Mouse (Mus musculus): ENCODE results near the gene Serpinf1. TPM values are rescaled to one million over a fixed set of nuclear protein-coding genes. Genes with fewer than 3 reads are reported as not detected.
A peak's percentile ranks its signal among the peaks of the same experiment; 100 is the strongest.

Gene Serpinf1
- polyA plus RNA-seq, 1 experiment, result 27.5 TPM

DNA sequence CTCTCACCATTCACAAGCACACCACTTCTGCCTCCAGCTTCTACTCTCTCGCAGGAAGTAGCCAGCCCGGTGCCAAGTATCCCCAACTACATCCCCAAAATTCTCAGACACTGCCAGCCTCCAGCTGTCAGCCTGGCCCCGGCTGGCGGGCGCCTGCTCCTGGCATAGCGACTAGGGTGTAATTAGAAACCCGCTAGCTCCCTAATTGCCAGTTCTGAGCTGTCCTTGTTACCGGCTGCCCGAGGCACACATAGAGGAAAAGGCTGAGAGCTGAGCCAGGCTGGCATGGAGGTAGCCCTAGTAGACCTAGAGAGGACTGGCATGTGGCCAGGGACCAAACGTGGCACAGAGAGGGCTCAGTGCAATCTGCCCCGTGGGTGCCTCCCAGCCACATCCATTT is 8.8 kb upstream of the Serpinf1 start:
- H3K27me3 ChIP-seq (ENCODE audit: control insufficient read depth, insufficient read depth, low read length), result no peaks in the 10 kb centered on the region
- WGBS, result 2% methylated on average over 11 of the region's 11 CpGs
- peak; percentile 72 to 80 for DNase-seq
- peak overlapping the region; percentile 1 for H3K4me3 ChIP-seq (replicated peaks; ENCODE audit: insufficient read depth, low read depth, low read length)
- H3K27ac ChIP-seq (ENCODE audit: insufficient read depth, low read length), result no peak overlapping the region
- TF ChIP-seq POLR2A (IDR thresholded peaks at IDR 0.05; ENCODE audit: borderline replicate concordance, insufficient read depth, low read length), result no peak
- no peak for TF ChIP-seq CTCF (IDR thresholded peaks at IDR 0.05; ENCODE audit: borderline replicate concordance, insufficient read depth, low read depth, low read length)
- H3K4me1 ChIP-seq (ENCODE audit: control insufficient read depth, insufficient read depth, low read length), result peaks cover 8% of the 10 kb centered on the region

DNA sequence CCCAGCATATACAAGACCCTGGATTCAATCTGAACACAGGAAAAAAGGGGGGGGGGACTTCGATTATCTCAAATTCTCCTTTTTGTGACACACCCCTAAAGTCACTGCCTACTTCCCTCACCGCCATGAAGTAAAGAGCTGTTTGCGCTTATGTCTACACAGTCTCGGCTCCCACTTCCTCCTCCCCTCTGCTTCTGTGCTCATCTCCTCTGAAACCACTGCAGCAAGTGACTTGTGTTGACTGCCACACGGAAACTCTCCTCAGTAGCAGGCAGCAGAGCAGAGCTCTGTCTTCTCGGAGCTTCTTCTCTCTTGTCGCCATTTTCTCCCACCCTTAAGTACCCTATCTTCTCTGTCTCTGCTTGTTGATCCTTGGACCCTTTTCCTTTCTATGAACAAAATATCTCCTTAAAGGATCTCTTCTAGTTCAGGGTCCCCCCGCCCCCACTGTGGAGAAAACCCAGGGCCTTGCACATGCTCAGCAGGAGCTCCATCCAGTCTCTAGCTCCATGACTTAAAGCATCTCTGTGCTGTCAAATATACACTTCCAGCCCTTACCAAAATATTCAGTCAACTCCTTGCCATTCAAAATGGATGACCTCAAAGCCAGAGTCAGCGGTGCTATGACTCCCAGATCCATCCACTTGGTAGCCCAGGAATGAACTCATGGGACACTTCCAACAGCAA is 6.7 kb upstream of the Serpinf1 start:
- Histone ChIP-seq H3K27ac (ENCODE audit: insufficient read depth, low read length) (no peak overlapping the region), H3K27me3 (ENCODE audit: control insufficient read depth, insufficient read depth, low read length) (no peaks in the 10 kb centered on the region), H3K4me1 (ENCODE audit: control insufficient read depth, insufficient read depth, low read length) (peaks cover 8% of the 10 kb centered on the region), H3K4me3 (replicated peaks; ENCODE audit: insufficient read depth, low read depth, low read length) (no peak overlapping the region)
- DNase-seq, result no peak
- 89% methylated on average over 9 of the region's 9 CpGs for WGBS
- no peak for TF ChIP-seq CTCF (IDR thresholded peaks at IDR 0.05; ENCODE audit: borderline replicate concordance, insufficient read depth, low read depth, low read length)
- no peak for TF ChIP-seq POLR2A (IDR thresholded peaks at IDR 0.05; ENCODE audit: borderline replicate concordance, insufficient read depth, low read length)

- WGBS, result 93% methylated on average over 3 of the region's 3 CpGs
- no peaks in the 10 kb centered on the region for H3K4me1 ChIP-seq (ENCODE audit: control insufficient read depth, insufficient read depth, low read length)
- TF ChIP-seq POLR2A (IDR thresholded peaks at IDR 0.05; ENCODE audit: borderline replicate concordance, insufficient read depth, low read length), result no peak
- DNase-seq, result no peak
- no peaks in the 10 kb centered on the region for H3K27me3 ChIP-seq (ENCODE audit: control insufficient read depth, insufficient read depth, low read length)
- no peak overlapping the region for H3K27ac ChIP-seq (ENCODE audit: insufficient read depth, low read length)
- no peak overlapping the region for H3K4me3 ChIP-seq (replicated peaks; ENCODE audit: insufficient read depth, low read depth, low read length)
Measured at GRCm38 (mm10) chr11:75424459-75424858, 2.0 kb upstream of the Serpinf1 start.

DNA sequence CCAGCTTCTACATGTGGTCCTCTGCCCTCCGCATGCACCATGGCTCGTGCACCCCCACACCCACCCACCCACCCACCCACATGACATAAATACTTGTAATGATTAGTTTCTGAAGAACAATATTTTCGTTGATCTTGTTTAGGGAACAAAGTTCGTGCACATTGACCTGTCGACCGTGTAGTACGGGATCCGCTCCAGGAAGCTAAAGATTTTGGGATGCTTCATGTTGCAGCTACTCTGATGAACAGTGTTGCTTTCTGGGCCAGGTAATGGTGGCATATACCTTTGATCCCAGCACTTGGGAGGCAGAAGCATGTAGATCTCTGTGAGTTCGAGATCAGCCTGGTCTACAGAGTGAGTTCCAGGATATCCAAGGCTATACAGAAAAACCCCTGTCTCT is 1.5 kb upstream of the Serpinf1 start:
- DNase-seq, result no peak
- WGBS, result 89% methylated on average over 9 of the region's 9 CpGs
- no peak overlapping the region for H3K4me3 ChIP-seq (replicated peaks; ENCODE audit: insufficient read depth, low read depth, low read length)
- H3K27me3 ChIP-seq (ENCODE audit: control insufficient read depth, insufficient read depth, low read length), result no peaks in the 10 kb centered on the region
- no peaks in the 10 kb centered on the region for H3K4me1 ChIP-seq (ENCODE audit: control insufficient read depth, insufficient read depth, low read length)
- TF ChIP-seq CTCF (IDR thresholded peaks at IDR 0.05; ENCODE audit: borderline replicate concordance, insufficient read depth, low read depth, low read length), result no peak
- TF ChIP-seq POLR2A (IDR thresholded peaks at IDR 0.05; ENCODE audit: borderline replicate concordance, insufficient read depth, low read length), result no peak
- H3K27ac ChIP-seq (ENCODE audit: insufficient read depth, low read length), result no peak overlapping the region

DNA sequence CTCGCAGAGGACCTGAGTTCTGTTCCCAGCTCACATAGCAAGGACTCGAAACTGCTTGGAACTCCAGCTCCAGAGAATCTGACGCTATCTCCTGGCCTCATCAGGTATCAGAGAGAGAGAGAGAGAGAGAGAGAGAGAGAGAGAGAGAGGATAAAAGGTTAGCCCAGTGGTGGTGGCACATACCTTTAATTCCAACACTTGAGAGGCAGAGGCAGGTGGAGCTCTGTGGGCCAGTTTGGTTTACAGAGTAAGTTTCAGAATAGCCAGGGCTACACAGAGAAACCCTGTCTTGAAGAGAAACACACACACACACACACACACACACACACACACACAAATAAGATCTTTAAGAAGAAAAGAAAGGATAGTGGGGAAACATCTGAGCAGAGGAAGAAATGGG is 590 bp upstream of the Serpinf1 start:
- Histone ChIP-seq H3K4me3 (replicated peaks; ENCODE audit: insufficient read depth, low read depth, low read length) (no peak overlapping the region), H3K27ac (ENCODE audit: insufficient read depth, low read length) (no peak overlapping the region), H3K4me1 (ENCODE audit: control insufficient read depth, insufficient read depth, low read length) (no peaks in the 10 kb centered on the region), H3K27me3 (ENCODE audit: control insufficient read depth, insufficient read depth, low read length) (no peaks in the 10 kb centered on the region)
- 93% methylated on average over 3 of the region's 3 CpGs for WGBS
- TF ChIP-seq POLR2A (IDR thresholded peaks at IDR 0.05; ENCODE audit: borderline replicate concordance, insufficient read depth, low read length) (no peak), CTCF (IDR thresholded peaks at IDR 0.05; ENCODE audit: borderline replicate concordance, insufficient read depth, low read depth, low read length) (no peak)
- no peak for DNase-seq

DNA sequence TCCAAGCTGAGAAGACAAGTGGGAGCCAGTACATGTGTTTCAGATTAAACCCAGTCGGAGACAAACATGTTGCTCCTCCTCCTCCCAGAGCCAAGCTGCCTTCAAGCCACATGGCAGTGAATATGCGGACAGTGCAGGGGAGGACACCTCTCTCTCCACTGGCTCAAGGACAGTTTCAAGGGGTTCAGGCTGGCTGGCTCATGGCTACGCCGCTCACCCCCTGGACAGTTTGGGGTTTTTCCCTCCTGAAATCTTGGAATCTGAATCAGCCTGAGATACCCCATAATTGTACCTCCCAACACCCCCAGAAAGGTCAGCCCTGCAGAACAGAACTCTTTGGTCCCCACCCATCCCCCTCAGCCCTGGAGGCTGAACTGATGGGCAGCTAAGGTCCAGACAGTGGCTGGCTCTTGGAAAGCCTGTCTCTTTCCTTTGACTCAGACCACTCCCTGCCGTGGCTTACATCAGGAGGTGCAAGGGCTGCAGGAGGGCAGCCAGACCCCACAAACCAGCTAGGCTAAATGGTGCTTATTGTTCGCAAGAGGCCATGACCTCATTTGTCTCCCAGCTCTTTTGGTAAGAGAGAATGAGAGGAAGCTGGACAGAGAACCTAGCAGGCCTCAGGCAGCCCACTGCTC is 1.0 kb downstream of the Serpinf1 start:
- H3K27ac ChIP-seq (ENCODE audit: insufficient read depth, low read length), result no peak overlapping the region
- H3K4me1 ChIP-seq (ENCODE audit: control insufficient read depth, insufficient read depth, low read length), result no peaks in the 10 kb centered on the region
- H3K27me3 ChIP-seq (ENCODE audit: control insufficient read depth, insufficient read depth, low read length), result no peaks in the 10 kb centered on the region
- 45% methylated on average over 6 of the region's 6 CpGs for WGBS
- DNase-seq, result no peak
- no peak overlapping the region for H3K4me3 ChIP-seq (replicated peaks; ENCODE audit: insufficient read depth, low read depth, low read length)
- TF ChIP-seq CTCF (IDR thresholded peaks at IDR 0.05; ENCODE audit: borderline replicate concordance, insufficient read depth, low read depth, low read length), result no peak
- no peak for TF ChIP-seq POLR2A (IDR thresholded peaks at IDR 0.05; ENCODE audit: borderline replicate concordance, insufficient read depth, low read length)

DNA sequence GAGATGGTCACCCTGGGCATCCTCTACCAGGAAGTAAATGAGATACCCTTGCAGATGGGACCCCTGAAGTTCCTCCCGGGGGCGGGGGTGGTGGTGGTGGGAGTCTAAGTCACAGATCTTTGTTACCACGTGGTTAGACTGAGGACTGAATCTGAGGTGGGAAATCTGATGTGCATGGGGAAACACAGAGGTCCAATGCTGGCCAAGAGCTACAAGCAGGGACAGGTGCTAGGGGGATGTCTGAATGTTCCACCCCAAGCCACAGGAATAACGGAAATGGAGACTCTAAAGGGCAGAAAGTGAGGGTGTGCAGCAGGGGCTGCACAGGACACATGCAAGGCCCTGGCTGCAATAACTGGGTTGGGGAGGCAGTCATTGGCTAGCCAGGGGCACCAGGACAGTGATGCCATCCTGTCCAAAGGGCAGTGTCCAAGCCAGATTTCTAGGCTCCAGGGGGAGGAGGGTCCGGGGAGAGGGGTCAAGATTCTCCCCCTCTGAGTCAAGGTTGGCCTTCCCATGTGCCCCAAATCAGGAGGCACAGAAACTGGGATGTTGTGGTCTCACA is 1.6 kb downstream of the Serpinf1 start:
- Histone ChIP-seq H3K27ac (ENCODE audit: insufficient read depth, low read length) (no peak overlapping the region), H3K4me1 (ENCODE audit: control insufficient read depth, insufficient read depth, low read length) (no peaks in the 10 kb centered on the region), H3K27me3 (ENCODE audit: control insufficient read depth, insufficient read depth, low read length) (no peaks in the 10 kb centered on the region), H3K4me3 (replicated peaks; ENCODE audit: insufficient read depth, low read depth, low read length) (no peak overlapping the region)
- WGBS, result 66% methylated on average over 5 of the region's 5 CpGs
- DNase-seq, result no peak
- no peak for TF ChIP-seq CTCF (IDR thresholded peaks at IDR 0.05; ENCODE audit: borderline replicate concordance, insufficient read depth, low read depth, low read length)
- TF ChIP-seq POLR2A (IDR thresholded peaks at IDR 0.05; ENCODE audit: borderline replicate concordance, insufficient read depth, low read length), result no peak

- Histone ChIP-seq H3K4me3 (replicated peaks; ENCODE audit: insufficient read depth, low read depth, low read length) (no peak overlapping the region), H3K4me1 (ENCODE audit: control insufficient read depth, insufficient read depth, low read length) (no peaks in the 10 kb centered on the region), H3K27ac (ENCODE audit: insufficient read depth, low read length) (no peak overlapping the region), H3K27me3 (ENCODE audit: control insufficient read depth, insufficient read depth, low read length) (no peaks in the 10 kb centered on the region)
- WGBS, result 73% methylated on average over 7 of the region's 7 CpGs
- TF ChIP-seq POLR2A (IDR thresholded peaks at IDR 0.05; ENCODE audit: borderline replicate concordance, insufficient read depth, low read length) (no peak), CTCF (IDR thresholded peaks at IDR 0.05; ENCODE audit: borderline replicate concordance, insufficient read depth, low read depth, low read length) (no peak)
- no peak for DNase-seq
Measured at GRCm38 (mm10) chr11:75420037-75420436, 2.5 kb downstream of the Serpinf1 start.
